Mouse (Mus musculus) brain, embryonic 14.5 days (tissue): ENCODE measurements around the gene Myh1.

Source experiments
- CTCF ChIP-seq: fragments of 200-500 bp; IDR thresholded peaks from 2 replicates; pipeline ENCODE4 v1.5.1; 2012; ENCODE audit warnings: inconsistent platforms, mild to moderate bottlenecking, moderate library complexity, borderline replicate concordance; ENCODE audit not compliant: insufficient read depth, insufficient read length; ENCODE audit errors: extremely low read depth
- POLR2A ChIP-seq: fragments of 200-500 bp; IDR thresholded peaks from 2 replicates; pipeline ENCODE4 v1.6.1; 2012; ENCODE audit warnings: mild to moderate bottlenecking, inconsistent platforms, borderline replicate concordance; ENCODE audit not compliant: poor library complexity, insufficient read depth, insufficient read length, severe bottlenecking; ENCODE audit errors: extremely low read depth

DNA sequence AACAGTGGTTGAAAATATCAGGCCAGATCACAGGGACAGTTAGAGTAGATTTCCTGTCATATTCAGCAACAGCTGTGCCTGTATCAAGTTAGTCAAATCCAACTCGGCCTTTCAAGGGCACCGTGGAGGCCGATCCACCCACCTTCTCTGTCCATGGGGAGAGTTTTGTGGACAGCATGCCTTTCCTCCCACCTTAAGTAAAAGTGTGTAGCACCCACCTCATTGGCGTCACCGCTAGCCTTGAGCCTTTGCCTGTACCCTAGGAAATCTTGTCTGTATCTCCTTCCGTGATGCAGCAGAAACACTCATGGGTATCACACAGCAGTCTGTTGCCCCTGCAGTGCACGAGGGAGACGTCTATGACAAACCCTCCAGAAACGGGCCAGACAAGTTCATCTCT lies 36.9 kb downstream of the Myh1 start:
- TF ChIP-seq POLR2A (no peak), CTCF (no peak)
